Mouse (Mus musculus) spleen, adult 2 months (tissue): ENCODE data around the gene Ctnna3.

Source experiments
- CTCF ChIP-seq: fragments of 200-500 bp; IDR thresholded peaks from 2 replicates; pipeline ENCODE4 v1.5.1; 2011; ENCODE audit warnings: mild to moderate bottlenecking, inconsistent platforms; ENCODE audit not compliant: insufficient read depth, insufficient read length, insufficient replicate concordance; ENCODE audit errors: extremely low read depth
- POLR2A ChIP-seq: fragments of 200-500 bp; IDR thresholded peaks from 2 replicates; pipeline ENCODE4 v1.6.1; 2011; ENCODE audit warnings: low read depth, low read length, inconsistent platforms

DNA sequence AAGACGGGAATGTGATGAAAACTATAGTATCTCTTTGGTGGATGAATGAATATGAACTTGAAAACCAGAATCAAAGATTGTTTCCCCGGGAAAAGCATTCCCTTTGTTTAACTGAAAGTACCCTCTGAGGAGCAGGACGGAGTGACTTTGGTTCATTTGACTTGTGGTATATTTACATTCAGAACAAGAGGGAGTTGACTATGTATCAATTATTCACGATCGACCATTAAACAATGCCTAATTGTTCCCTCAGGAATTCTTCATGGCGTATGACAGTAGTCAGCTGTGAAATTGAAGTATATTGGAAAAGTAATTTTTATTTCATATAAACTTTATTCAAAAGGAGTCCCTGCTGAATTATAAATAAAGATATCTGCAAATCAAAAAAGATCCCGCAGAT is 341.8 kb downstream of the Ctnna3 start:
- TF ChIP-seq CTCF (no peak), POLR2A (no peak)
